Mouse (Mus musculus): ENCODE data around the gene Stk40. TPM values are rescaled to one million over a fixed set of nuclear protein-coding genes. Genes with fewer than 3 reads are reported as not detected.

Gene Stk40
- total and polyA plus RNA-seq, 2 experiments from 2014 or later, result 16.9 to 21.2 TPM

DNA sequence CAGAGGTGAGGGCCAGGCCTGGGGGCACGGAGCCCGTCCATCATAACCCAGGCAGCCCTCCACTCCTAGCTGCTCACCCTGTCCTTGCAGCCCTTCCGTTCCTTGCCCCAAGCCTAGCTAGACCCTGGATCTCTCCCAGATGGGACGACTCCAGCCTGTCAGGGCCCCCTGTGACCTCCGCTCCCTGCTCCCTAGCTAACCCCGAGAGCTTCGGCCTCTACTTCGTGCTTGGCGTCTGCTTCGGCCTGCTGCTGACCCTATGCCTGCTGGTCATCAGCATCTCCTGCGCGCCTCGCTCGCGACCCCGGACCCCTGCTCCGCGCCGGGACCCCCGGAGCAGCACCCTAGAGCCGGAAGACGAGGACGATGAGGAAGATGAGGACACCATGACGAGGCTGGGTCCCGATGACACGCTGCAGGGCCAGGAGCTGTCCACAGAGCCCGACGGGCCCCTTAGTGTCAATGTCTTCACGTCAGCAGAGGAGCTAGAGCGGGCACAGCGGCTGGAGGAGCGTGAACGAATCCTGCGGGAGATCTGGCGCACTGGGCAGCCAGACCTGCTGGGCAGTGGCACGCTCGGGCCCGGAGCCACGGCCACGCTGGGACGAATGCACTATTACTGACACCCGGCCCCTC, 45.4 kb downstream of the Stk40 start:
- Histone ChIP-seq H3K4me2 (ENCODE audit: low read depth, low read length, poor library complexity, severe bottlenecking) (peak overlapping the region; percentile 66), H3K36me3 (ENCODE audit: insufficient read depth, low read length) (no peaks in the 10 kb centered on the region), H3K9me3 (ENCODE audit: low read length) (no peaks in the 10 kb centered on the region), H3K27ac (ENCODE audit: low read depth, low read length) (no peak overlapping the region), H3K4me3 (ENCODE audit: low read depth, low read length) (peak overlapping the region; percentile 37), H3K27me3 (ENCODE audit: insufficient read depth, low read length) (peaks cover 29% of the 10 kb centered on the region), H3K4me1 (ENCODE audit: insufficient read depth, low read length) (peaks cover 4% of the 10 kb centered on the region; the same call in 1 of the 2 replicates), H3K9ac (replicated peaks; ENCODE audit: low read length, poor library complexity, severe bottlenecking) (peak overlapping the region; percentile 33; the same call in 1 of the 2 replicates)
- DNase-seq (ENCODE audit: low spot score), result no peak
- WGBS, result 27% methylated on average over 41 of the region's 42 CpGs
- ATAC-seq (ENCODE audit: low FRiP score), result no peak
- no peak for TF ChIP-seq CTCF (IDR thresholded peaks at IDR 0.05)

DNA sequence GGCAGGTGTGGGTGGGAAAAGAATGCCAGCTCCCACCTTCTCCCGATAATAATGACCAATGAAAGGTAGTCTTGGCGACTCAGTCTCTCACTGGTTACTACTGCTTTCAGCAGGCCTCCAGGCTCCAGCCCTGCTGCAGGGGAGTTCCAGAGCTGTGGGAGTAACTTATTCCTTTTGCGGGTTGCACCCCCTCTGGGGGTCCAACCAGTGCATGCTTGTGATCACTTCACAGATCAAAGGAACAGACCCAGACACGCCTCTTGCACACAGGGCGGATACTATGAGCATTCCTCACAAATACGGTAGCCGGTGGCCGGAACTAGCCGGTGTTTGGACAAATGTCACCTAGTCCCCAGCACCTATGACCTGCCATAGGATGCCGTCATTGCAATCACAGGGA, 46.0 kb downstream of the Stk40 start:
- Histone ChIP-seq H3K4me2 (ENCODE audit: low read depth, low read length, poor library complexity, severe bottlenecking) (0 out of 2 replicates have a peak overlapping the region, but pooled peaks have one; percentile 66), H3K9ac (replicated peaks; ENCODE audit: low read length, poor library complexity, severe bottlenecking) (no peak overlapping the region), H3K9me3 (ENCODE audit: low read length) (no peaks in the 10 kb centered on the region), H3K4me3 (ENCODE audit: low read depth, low read length) (no peak overlapping the region), H3K27ac (ENCODE audit: low read depth, low read length) (no peak overlapping the region), H3K4me1 (ENCODE audit: insufficient read depth, low read length) (peaks cover 4% of the 10 kb centered on the region; the same call in 1 of the 2 replicates), H3K27me3 (ENCODE audit: insufficient read depth, low read length) (peaks cover 29% of the 10 kb centered on the region), H3K36me3 (ENCODE audit: insufficient read depth, low read length) (no peaks in the 10 kb centered on the region)
- no peak for DNase-seq (ENCODE audit: low spot score)
- no peak for ATAC-seq (ENCODE audit: low FRiP score)
- no peak for TF ChIP-seq CTCF (IDR thresholded peaks at IDR 0.05)
- WGBS, result 55% methylated on average over 10 of the region's 10 CpGs

DNA sequence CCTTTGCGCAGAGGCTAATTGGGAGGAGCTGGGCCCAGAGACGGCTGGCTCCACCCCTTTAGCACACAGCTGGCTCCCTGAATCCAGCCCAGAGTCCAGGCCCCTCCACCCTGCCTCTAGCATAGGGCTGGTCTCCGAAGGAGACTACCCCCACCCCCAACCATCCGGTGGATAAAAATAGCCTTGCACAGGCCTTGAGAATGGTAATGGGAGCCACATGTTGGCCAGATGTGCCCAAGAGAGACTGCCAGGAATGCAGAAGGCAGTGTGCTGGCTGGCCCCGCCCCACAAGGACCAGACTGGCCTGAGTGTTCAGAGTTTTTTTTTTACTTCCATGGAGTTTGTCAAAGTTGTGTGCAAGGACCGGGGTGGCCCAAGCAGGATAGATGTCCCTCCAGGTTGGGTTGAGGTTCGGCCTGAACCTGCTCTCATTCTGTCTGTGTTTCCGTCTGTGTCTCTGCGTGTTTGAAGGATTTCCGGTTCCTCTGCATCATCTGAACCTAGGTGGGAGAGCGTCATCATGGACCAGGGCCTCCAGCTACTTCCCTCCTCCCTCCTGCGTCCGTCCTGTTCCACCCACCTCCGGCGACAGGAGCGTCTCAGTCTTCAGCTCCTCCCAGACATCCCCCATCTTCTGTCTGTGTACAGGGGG, 46.7 kb downstream of the Stk40 start:
- ATAC-seq (ENCODE audit: low FRiP score) (no peak), DNase-seq (ENCODE audit: low spot score) (no peak)
- no peak for TF ChIP-seq CTCF (IDR thresholded peaks at IDR 0.05)
- H3K27me3 ChIP-seq (ENCODE audit: insufficient read depth, low read length), result peaks cover 29% of the 10 kb centered on the region
- peaks cover 4% of the 10 kb centered on the region; the same call in 1 of the 2 replicates for H3K4me1 ChIP-seq (ENCODE audit: insufficient read depth, low read length)
- 62% methylated on average over 16 of the region's 16 CpGs for WGBS
- H3K36me3 ChIP-seq (ENCODE audit: insufficient read depth, low read length), result no peaks in the 10 kb centered on the region
- H3K27ac ChIP-seq (ENCODE audit: low read depth, low read length), result no peak overlapping the region
- no peak overlapping the region for H3K9ac ChIP-seq (replicated peaks; ENCODE audit: low read length, poor library complexity, severe bottlenecking)
- H3K9me3 ChIP-seq (ENCODE audit: low read length), result no peaks in the 10 kb centered on the region
- H3K4me2 ChIP-seq (ENCODE audit: low read depth, low read length, poor library complexity, severe bottlenecking), result 0 out of 2 replicates have a peak overlapping the region, but pooled peaks have one; percentile 66
- H3K4me3 ChIP-seq (ENCODE audit: low read depth, low read length), result no peak overlapping the region

DNA sequence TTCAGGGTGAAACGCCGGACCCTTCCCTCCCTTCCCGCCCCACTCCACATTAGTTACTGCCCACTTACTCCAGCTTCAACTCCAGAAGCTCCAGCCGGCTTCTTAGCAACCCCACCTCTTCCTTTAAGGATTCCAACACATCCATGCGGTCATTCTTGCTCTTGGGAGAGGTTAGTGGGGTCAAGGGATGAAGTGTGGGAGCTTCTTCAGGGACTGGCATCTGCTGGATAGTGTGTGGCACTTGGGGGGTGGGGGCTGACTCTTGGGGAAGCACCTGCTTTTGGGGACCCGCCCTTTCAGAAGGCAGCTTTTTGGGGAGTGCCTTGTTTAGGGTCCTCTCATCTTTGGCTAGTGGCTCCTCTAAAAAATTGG, 47.2 kb downstream of the Stk40 start:
- H3K9me3 ChIP-seq (ENCODE audit: low read length), result no peaks in the 10 kb centered on the region
- DNase-seq (ENCODE audit: low spot score) (no peak), ATAC-seq (ENCODE audit: low FRiP score) (no peak)
- peaks cover 4% of the 10 kb centered on the region; the same call in 1 of the 2 replicates for H3K4me1 ChIP-seq (ENCODE audit: insufficient read depth, low read length)
- H3K4me2 ChIP-seq (ENCODE audit: low read depth, low read length, poor library complexity, severe bottlenecking), result no peak overlapping the region
- no peak overlapping the region for H3K27ac ChIP-seq (ENCODE audit: low read depth, low read length)
- 73% methylated on average over 6 of the region's 6 CpGs for WGBS
- H3K4me3 ChIP-seq (ENCODE audit: low read depth, low read length), result no peak overlapping the region
- no peaks in the 10 kb centered on the region for H3K36me3 ChIP-seq (ENCODE audit: insufficient read depth, low read length)
- H3K27me3 ChIP-seq (ENCODE audit: insufficient read depth, low read length), result peaks cover 29% of the 10 kb centered on the region
- no peak for TF ChIP-seq CTCF (IDR thresholded peaks at IDR 0.05)
- H3K9ac ChIP-seq (replicated peaks; ENCODE audit: low read length, poor library complexity, severe bottlenecking), result no peak overlapping the region

DNA sequence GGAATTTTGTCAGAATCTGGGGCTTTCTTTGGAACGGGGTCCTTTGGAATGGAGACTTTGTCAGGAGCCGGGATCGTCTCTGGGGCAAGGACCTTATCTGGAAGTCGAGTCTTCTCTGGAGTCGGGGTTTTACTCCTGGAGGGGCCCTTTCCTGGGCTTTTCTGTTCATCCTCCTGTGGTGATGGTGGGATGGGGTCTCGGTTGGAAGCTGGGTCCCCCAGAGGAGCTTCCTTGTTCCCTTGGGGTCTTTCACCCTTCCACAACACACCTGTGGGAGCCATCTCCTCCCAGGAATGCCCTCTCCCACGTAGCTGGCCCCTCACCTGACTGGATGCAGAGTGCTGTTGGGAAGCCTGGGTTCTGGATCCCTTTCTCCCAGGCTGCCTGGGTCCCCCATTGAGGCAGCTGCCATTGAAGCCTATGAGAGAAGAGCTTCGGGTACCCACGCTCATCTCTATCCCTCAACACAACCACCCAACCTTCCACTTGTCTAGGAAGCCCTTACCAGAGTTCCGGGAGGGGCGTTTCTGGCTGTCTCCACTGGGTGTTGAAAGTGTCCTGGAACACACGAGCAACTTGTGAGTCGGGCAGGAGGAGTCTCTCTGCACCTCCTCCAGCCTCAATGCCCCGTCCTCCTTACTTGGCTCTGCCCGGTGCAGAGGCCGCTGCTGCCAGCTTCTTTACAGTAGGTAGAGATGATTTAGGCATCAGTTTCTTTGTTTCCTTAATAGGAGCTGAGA, 48.1 kb downstream of the Stk40 start:
- 81% methylated on average over 16 of the region's 16 CpGs for WGBS
- ATAC-seq (ENCODE audit: low FRiP score), result no peak
- no peak overlapping the region for H3K4me2 ChIP-seq (ENCODE audit: low read depth, low read length, poor library complexity, severe bottlenecking)
- no peak overlapping the region for H3K4me3 ChIP-seq (ENCODE audit: low read depth, low read length)
- H3K27ac ChIP-seq (ENCODE audit: low read depth, low read length), result no peak overlapping the region
- DNase-seq (ENCODE audit: low spot score), result no peak
- peaks cover 4% of the 10 kb centered on the region; the same call in 1 of the 2 replicates for H3K4me1 ChIP-seq (ENCODE audit: insufficient read depth, low read length)
- peaks cover 29% of the 10 kb centered on the region for H3K27me3 ChIP-seq (ENCODE audit: insufficient read depth, low read length)
- H3K9me3 ChIP-seq (ENCODE audit: low read length), result no peaks in the 10 kb centered on the region
- no peak overlapping the region for H3K9ac ChIP-seq (replicated peaks; ENCODE audit: low read length, poor library complexity, severe bottlenecking)
- H3K36me3 ChIP-seq (ENCODE audit: insufficient read depth, low read length), result no peaks in the 10 kb centered on the region
- no peak for TF ChIP-seq CTCF (IDR thresholded peaks at IDR 0.05)

Measured in midbrain, postnatal 0 days (tissue).